Mouse (Mus musculus) forebrain, embryonic 12.5 days (tissue): ENCODE measurements around the gene Ppp1r1b. TPM values are rescaled to one million over a fixed set of nuclear protein-coding genes. Genes with fewer than 3 reads are reported as not detected.

Experiments used
- ATAC-seq: fragments of 200-750 bp; cut with Nextera tagmentation; 2 replicates; pipeline ENCODE4 v1.8.0; 2017; ENCODE audit warnings: moderate TSS enrichment; ENCODE audit not compliant: low FRiP score
- H3K27ac ChIP-seq: fragments of 300-500 bp; sonication (generic); 2 replicates; pipeline ENCODE4 v1.5.1; 2016; ENCODE audit warnings: mild to moderate bottlenecking
- H3K27me3 ChIP-seq: fragments of 300-500 bp; sonication (generic); 2 replicates; pipeline ENCODE4 v1.6.1; 2016; ENCODE audit warnings: mild to moderate bottlenecking
- H3K36me3 ChIP-seq: fragments of 300-500 bp; sonication (generic); replicated peaks from 2 replicates; pipeline ENCODE4 v1.6.1; 2016; ENCODE audit warnings: mild to moderate bottlenecking
- H3K4me1 ChIP-seq: fragments of 300-500 bp; sonication (generic); 2 replicates; pipeline ENCODE4 v1.6.1; 2016
- H3K4me2 ChIP-seq: fragments of 300-500 bp; sonication (generic); 2 replicates; pipeline ENCODE4 v1.6.1; 2016; ENCODE audit warnings: mild to moderate bottlenecking, moderate library complexity
- H3K4me3 ChIP-seq: fragments of 300-500 bp; sonication (generic); replicated peaks from 2 replicates; pipeline ENCODE4 v1.5.1; 2016; ENCODE audit warnings: mild to moderate bottlenecking
- H3K9ac ChIP-seq: fragments of 300-500 bp; sonication (generic); 2 replicates; pipeline ENCODE4 v1.6.1; 2016; ENCODE audit warnings: mild to moderate bottlenecking
- H3K9me3 ChIP-seq: fragments of 300-500 bp; sonication (generic); 2 replicates; pipeline ENCODE4 v1.6.1; 2016
- WGBS: fragments of 180-500 bp; shearing (Covaris S2); methylation state at CpG from one replicate; pipeline ENCODE4 v1.1.7; 2016; 5-methylcytosine and 5-hydroxymethylcytosine counted together
- polyA plus RNA-seq: library from polyadenylated mRNA; unstranded; fragments of >200 nt; fragmentation: Nextera tagmentation; extraction: Ambion mirVana; gene quantifications from 2 replicates; pipeline ENCODE4 v1.2.1, GENCODE M21; 2016

Ppp1r1b gene
- polyA plus RNA-seq, 1 experiment from 2014 or later = 3.1 TPM

DNA sequence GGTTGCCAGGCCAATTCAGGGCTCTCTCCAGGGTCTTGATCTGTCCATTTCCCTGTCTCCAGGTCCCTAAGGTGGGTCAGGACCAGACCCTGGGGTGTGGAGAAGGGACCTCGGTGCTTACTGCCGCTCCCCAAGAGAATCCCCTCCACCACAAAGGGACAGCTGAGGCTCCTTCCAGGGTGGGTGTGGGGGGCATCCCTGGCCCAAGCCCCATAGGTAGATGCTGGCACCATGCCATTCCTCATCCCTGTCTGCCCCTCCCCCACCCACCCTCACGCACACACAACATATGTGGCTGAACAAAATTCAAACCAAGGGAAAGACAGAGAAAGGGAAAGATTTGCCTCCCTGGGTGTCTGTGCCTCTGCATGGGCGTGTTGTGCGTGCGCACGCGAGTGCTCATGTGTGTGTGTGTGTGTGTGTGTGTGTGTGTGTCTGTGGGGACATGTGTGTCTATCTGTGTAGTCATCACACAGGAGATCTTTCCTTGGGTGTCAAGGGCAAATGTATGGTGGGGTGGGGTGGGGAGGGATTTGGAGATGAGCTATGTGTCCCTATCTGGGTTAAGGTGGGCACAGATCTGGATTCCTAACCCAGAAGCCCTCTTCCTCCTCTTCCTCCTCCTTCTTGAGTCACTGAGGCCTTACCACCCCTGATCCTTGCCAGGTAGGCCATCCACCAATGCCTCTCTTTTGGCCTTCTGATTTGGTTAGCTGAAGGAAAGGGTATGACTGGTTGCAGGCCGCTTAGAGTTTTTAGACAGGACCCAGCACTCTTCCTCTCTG, 18.1 kb upstream of the Ppp1r1b start:
- Histone ChIP-seq H3K4me3 (no peak overlapping the region), H3K4me1 (peaks cover 51% of the 10 kb centered on the region), H3K36me3 (no peaks in the 10 kb centered on the region), H3K9ac (no peak overlapping the region), H3K4me2 (peak overlapping the region; percentile 31), H3K27me3 (peaks cover 98% of the 10 kb centered on the region), H3K9me3 (no peaks in the 10 kb centered on the region), H3K27ac (peak overlapping the region; percentile 76)
- 26% methylated on average over 9 of the region's 9 CpGs for WGBS
- no peak for ATAC-seq

DNA sequence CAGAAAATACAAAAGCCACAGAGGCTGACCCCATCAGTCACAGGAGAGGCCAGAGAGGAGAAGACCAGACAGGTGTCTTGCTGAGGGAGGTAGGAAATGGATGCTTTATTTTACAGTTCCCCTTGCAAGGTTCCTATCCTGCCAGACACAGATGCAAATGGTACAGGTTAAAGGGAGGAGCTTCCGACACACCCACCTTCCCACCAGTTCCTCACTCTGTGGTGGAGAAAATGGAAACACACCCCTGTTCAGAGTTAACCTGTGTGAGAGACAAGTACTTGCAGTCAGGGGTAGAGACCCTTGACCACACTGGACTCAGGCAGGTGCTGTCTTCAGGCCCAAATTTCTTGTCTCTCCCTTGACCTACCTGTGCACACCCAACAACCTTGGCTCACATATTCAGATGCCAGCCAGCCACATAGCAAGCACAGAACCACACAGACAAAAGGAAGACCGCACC, 17.4 kb upstream of the Ppp1r1b start:
- no peak overlapping the region for H3K4me2 ChIP-seq
- peaks cover 51% of the 10 kb centered on the region for H3K4me1 ChIP-seq
- peak overlapping the region; percentile 76; the same call in 1 of the 2 replicates for H3K27ac ChIP-seq

DNA sequence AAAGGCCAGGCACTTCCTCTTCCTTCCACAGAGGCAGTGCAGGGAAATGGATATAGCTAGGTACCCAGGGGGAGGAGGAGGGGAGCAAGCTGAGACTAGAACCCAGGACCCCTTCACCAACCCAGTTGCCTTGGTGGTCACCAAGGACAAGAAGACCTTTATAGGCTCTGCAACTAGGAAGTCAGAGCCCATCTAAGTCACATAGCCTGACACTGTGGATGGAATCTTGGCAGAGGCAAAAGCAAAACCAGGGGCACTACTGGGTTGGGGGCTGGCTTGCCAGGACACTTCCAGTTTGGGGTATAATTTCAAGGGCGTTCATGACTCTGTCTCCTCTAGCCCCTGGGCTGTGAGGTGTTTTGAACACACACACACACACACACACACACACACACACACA, 16.8 kb upstream of the Ppp1r1b start:
- Histone ChIP-seq H3K4me1 (peaks cover 51% of the 10 kb centered on the region), H3K36me3 (no peaks in the 10 kb centered on the region), H3K27ac (no peak overlapping the region), H3K9ac (no peak overlapping the region), H3K4me3 (no peak overlapping the region), H3K9me3 (no peaks in the 10 kb centered on the region), H3K4me2 (no peak overlapping the region), H3K27me3 (peaks cover 100% of the 10 kb centered on the region)
- ATAC-seq = no peak
- 75% methylated on average over 1 of the region's 1 CpGs for WGBS

More for the DNA sequence above, 17.4 kb upstream of the Ppp1r1b start:
- Histone ChIP-seq H3K36me3 (no peaks in the 10 kb centered on the region), H3K9ac (no peak overlapping the region), H3K9me3 (no peaks in the 10 kb centered on the region), H3K4me3 (no peak overlapping the region), H3K27me3 (peaks cover 98% of the 10 kb centered on the region)
- ATAC-seq = no peak
- WGBS = 53% methylated on average over 2 of the region's 2 CpGs

DNA sequence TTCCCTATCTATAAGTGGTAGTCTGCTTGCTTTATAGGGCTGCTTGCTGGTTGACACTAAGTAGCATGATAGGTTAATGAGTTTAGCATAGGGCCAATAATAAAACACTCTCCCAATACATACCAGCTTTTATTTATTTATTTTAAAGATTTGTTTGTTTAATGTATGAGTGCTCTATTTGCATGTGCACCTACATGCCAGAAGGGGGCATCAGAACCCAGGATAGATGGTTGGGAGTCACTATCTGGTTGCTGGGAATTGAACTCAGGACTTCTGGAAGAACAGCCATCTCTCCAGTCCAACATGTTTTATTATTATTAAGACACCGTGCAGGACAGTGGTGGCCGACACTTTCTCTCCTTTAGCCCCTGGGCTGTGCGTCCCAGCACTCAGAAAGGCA, 16.0 kb upstream of the Ppp1r1b start:
- Histone ChIP-seq H3K9ac (no peak overlapping the region), H3K36me3 (no peaks in the 10 kb centered on the region), H3K4me2 (no peak overlapping the region), H3K27ac (no peak overlapping the region), H3K4me3 (no peak overlapping the region), H3K9me3 (no peaks in the 10 kb centered on the region), H3K4me1 (peaks cover 46% of the 10 kb centered on the region), H3K27me3 (peaks cover 100% of the 10 kb centered on the region)
- WGBS = 82% methylated on average over 3 of the region's 3 CpGs
- ATAC-seq = no peak

DNA sequence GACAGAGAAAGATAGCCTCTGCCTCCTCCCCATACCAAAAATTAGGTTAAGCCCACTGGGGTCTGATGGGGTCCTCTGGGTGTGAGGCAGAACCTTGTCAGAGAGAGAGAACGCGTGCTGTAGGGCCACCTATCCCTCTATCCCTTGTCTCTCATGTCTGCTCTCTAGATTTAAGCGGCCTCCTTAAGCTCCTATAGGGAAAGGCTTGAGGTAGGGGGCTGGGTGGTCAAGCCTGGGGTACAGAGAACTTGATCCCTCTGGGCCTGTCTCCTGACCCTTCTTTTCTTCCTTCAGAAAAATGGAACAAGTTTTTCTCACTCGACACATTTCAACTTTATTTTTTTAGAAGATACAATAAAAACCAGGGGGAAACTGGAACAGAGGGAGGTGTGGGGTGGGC, 15.4 kb upstream of the Ppp1r1b start:
- Histone ChIP-seq H3K9ac (0 out of 2 replicates have a peak overlapping the region, but pooled peaks have one; percentile 12), H3K9me3 (no peaks in the 10 kb centered on the region), H3K4me1 (peaks cover 39% of the 10 kb centered on the region), H3K4me3 (no peak overlapping the region), H3K36me3 (no peaks in the 10 kb centered on the region), H3K4me2 (no peak overlapping the region), H3K27ac (peak overlapping the region; percentile 64; the same call in 1 of the 2 replicates), H3K27me3 (peaks cover 100% of the 10 kb centered on the region)
- 77% methylated on average over 4 of the region's 4 CpGs for WGBS
- no peak for ATAC-seq

DNA sequence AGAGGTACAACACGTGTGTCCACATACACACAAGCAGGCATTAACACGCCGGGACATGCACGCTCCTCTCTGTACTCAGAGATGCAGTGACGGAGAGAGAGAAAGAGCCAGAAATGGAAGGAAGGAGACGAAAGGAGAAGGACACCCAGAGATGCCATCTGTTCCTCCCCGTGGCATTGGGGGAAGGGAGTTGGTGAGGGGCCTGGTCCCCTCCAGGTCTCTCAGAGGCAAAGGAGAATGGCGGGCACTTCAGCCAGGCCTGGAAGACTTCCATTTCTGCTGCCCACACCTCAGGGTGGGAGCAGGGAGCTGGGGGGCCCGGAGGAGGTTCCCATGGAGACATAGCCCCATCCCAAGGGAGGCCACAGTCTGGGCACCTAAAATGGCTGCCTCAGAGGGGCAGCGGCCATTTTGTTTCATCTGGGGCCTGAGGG, 14.9 kb upstream of the Ppp1r1b start:
- H3K27ac ChIP-seq = peak overlapping the region; percentile 64; the same call in 1 of the 2 replicates

DNA sequence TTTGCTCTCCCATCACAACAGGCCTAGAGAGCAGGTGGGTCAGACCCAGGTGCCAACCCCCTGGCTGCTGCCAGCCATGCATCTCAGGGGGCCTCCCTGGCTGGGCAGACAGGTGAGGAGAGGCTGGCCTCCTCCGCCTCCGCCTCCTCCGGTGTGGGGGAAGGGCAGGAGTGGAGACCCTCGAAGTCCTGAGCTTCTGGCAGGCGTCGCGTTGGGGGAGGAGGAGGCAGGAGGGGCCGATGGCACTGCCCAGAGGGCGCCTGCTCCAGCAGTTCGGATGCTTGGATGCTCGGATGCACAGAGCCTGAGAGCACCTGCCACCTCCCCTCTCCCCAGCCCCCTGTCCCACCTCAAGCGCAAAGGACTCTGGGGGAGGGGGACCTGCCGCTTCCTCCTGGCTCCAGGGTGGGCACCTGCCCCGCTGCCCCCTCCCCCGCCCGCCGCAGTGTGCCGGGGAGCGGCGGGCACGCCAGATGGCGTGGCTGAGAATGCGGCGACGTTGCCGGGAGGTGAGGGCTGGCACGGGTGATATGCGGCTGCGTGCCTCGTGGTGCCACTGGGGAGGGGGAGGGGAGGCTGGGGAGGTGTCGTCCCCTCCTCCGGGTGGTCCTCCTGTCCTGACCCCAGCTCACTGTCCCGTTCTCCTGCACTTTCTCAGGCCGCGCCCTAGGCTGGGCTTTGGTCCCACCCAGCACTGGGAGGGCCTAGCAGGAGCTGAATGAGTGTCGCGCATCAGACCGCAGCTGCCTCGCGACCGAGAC, 14.0 kb upstream of the Ppp1r1b start:
- WGBS = 3% methylated on average over 40 of the region's 41 CpGs
- H3K27me3 ChIP-seq = peaks cover 100% of the 10 kb centered on the region
- peak overlapping the region; percentile 64 for H3K27ac ChIP-seq
- peak overlapping the region; percentile 53 for H3K4me2 ChIP-seq
- no peaks in the 10 kb centered on the region for H3K36me3 ChIP-seq
- H3K4me1 ChIP-seq = peaks cover 40% of the 10 kb centered on the region
- H3K4me3 ChIP-seq = peak overlapping the region; percentile 16
- H3K9ac ChIP-seq = 0 out of 2 replicates have a peak overlapping the region, but pooled peaks have one; percentile 27
- ATAC-seq = peak; percentile 40
- H3K9me3 ChIP-seq = no peaks in the 10 kb centered on the region

More for the DNA sequence above, 14.9 kb upstream of the Ppp1r1b start:
- ATAC-seq = no peak
- H3K9ac ChIP-seq = peak overlapping the region; percentile 12; the same call in 1 of the 2 replicates
- WGBS = 79% methylated on average over 10 of the region's 10 CpGs
- no peaks in the 10 kb centered on the region for H3K36me3 ChIP-seq
- peaks cover 39% of the 10 kb centered on the region for H3K4me1 ChIP-seq
- no peak overlapping the region for H3K4me3 ChIP-seq
- H3K27me3 ChIP-seq = peaks cover 100% of the 10 kb centered on the region
- no peaks in the 10 kb centered on the region for H3K9me3 ChIP-seq
- H3K4me2 ChIP-seq = no peak overlapping the region

DNA sequence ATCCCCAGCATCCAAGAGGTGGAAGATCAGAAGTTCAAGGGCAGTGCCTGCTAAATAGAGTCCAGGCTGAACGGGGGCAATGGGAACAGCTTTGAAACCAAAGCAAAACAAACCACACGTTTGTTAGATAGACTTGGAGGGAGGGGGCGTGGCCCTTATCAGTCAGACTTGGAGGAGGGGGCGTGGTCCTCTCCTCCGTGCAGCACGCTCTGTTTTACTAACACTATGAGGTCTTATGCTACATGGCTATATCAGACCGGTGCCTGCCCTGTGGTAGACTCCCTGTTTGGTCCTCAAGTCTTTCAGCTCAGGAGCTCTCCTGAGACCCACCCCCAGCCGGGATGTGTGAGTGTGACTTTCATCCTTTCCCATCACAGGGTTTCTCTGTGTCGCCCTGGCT, 13.0 kb upstream of the Ppp1r1b start:
- Histone ChIP-seq H3K9ac (no peak overlapping the region), H3K27ac (no peak overlapping the region), H3K4me3 (no peak overlapping the region), H3K9me3 (no peaks in the 10 kb centered on the region), H3K4me2 (no peak overlapping the region), H3K4me1 (peaks cover 45% of the 10 kb centered on the region), H3K27me3 (peaks cover 100% of the 10 kb centered on the region), H3K36me3 (no peaks in the 10 kb centered on the region)
- ATAC-seq = no peak
- 3% methylated on average over 9 of the region's 9 CpGs for WGBS

DNA sequence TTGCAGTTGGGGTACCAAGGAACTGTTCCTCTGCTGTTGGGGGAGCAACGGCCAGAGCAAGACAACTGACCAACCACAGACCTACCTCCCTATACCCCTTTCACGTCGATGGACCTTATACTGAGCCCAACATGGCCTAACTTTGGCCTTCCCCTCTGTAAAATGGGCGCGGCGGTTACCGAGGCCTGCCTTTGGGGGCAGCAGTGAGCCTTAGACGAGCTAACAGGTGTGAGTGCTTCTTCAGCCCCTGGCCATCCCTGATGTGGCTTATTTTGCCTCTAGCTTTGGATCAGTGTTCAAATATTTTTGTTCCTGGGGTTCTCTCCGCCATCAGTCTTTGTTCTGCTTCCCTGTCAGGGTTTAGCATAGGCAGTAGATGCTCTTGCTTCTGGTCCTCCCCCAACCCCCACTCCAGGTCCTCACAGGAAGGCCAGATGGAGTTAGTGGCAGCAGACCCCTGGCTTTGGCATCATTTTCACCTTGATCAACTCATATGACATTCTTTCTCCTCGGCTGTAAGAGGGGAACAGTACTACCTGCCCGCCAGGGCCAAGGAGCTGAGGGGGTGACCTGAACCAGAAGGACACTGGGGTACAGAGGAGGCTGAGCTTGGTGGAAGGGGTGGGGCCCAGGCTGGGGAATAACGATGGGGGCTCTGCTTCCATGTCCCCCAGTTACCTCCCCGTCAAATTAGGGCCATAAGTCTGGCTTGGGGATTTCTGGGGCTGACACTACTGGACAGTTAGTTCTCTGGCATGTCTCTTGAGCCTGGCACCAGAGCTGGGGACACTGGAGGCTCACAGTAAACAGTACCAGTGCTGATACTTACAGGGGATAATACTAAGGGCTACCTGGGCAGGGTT, 11.7 kb upstream of the Ppp1r1b start:
- H3K4me1 ChIP-seq = peaks cover 46% of the 10 kb centered on the region
- ATAC-seq = no peak
- H3K27ac ChIP-seq = no peak overlapping the region
- no peaks in the 10 kb centered on the region for H3K36me3 ChIP-seq
- H3K9me3 ChIP-seq = no peaks in the 10 kb centered on the region
- 18% methylated on average over 13 of the region's 13 CpGs for WGBS
- peaks cover 99% of the 10 kb centered on the region for H3K27me3 ChIP-seq
- H3K4me2 ChIP-seq = no peak overlapping the region
- no peak overlapping the region for H3K9ac ChIP-seq
- H3K4me3 ChIP-seq = no peak overlapping the region

DNA sequence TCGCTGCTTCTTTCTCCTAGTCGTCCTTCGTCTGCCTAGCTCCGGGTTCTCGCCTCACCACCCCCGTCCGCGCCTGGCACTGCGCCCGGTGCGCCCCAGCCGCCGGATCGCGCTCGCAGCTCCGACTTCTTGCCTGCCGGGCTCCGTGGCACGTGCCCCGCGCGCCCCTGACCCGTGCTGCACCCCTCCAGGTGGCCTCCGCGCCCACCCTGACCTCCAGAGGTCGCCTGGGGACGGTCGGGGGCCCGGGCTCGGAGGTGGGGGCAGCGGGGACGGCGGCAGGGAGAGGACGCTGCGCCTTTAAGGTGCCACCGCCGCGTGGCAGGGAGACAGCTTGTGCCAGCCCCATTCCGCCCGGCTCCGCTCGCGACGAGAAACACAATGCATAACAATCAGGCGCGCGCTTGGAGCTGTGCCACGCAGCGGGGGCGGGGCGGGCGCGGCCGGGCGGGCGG, 9.7 kb upstream of the Ppp1r1b start:
- H3K27me3 ChIP-seq = peaks cover 91% of the 10 kb centered on the region
- peak overlapping the region; percentile 94 for H3K4me2 ChIP-seq
- WGBS = under 1% methylated on average over 55 of the region's 57 CpGs
- H3K4me1 ChIP-seq = peaks cover 49% of the 10 kb centered on the region
- H3K36me3 ChIP-seq = no peaks in the 10 kb centered on the region
- peak overlapping the region; percentile 90 for H3K27ac ChIP-seq
- peak overlapping the region; percentile 47 for H3K4me3 ChIP-seq
- ATAC-seq = no peak
- H3K9ac ChIP-seq = peak overlapping the region; percentile 72
- no peaks in the 10 kb centered on the region for H3K9me3 ChIP-seq

DNA sequence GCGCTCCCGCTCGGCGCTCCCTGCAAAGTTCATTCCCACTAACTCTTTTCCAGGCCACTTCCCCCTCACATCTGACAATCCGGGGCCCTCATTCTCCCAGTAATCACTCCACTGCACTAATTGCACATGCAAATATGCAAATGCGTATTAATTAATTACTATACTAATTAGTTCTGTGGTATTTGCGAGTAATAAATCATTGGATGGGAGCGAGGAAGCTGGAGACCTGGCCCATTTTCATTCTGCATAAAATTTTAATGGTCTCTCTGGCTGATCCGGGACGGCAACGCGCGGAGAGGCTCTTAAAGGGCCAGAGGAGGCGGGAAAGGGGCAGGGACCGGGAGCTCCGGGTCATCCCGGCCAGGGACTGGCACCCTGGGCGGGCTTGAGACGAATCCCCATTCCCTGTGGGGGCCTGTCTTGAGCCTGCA, 9.1 kb upstream of the Ppp1r1b start:
- H3K36me3 ChIP-seq = no peaks in the 10 kb centered on the region
- no peaks in the 10 kb centered on the region for H3K9me3 ChIP-seq
- peak overlapping the region; percentile 90 for H3K27ac ChIP-seq
- H3K4me3 ChIP-seq = peak overlapping the region; percentile 47
- no peak for ATAC-seq
- peaks cover 44% of the 10 kb centered on the region for H3K4me1 ChIP-seq
- under 1% methylated on average over 19 of the region's 19 CpGs for whole genome bisulfite sequencing
- peak overlapping the region; percentile 94 for H3K4me2 ChIP-seq
- H3K9ac ChIP-seq = peak overlapping the region; percentile 72
- peaks cover 91% of the 10 kb centered on the region for H3K27me3 ChIP-seq
